Mouse (Mus musculus) adrenal gland, adult (tissue): ENCODE results near the gene Atp5k.

ENCODE experiments used
- DNase-seq, 2 experiments: peaks; one replicate each; pipeline ENCODE4 v3.0.0; 2022 to 2023; ENCODE audit warnings: low spot score in 1 of 2; ENCODE audit not compliant: inconsistent age in 2 of 2

The Atp5k gene

GRCm38 (mm10) chr5:108431196-108431595 lies 3.1 kb downstream of the Atp5k start:
- DNase-seq: no peak

GRCm38 (mm10) chr5:108427186-108427585 lies 7.1 kb downstream of the Atp5k start:
- peak; percentile 45 to 84 for DNase-seq

GRCm38 (mm10) chr5:108423427-108423826 lies 10.8 kb downstream of the Atp5k start:
- no peak for DNase-seq

GRCm38 (mm10) chr5:108422741-108423140 lies 11.5 kb downstream of the Atp5k start:
- no peak for DNase-seq

- no peak for DNase-seq
Observed at GRCm38 (mm10) chr5:108414711-108415110, 19.5 kb downstream of the Atp5k start.

GRCm38 (mm10) chr5:108406977-108407376 lies 27.3 kb downstream of the Atp5k start:
- DNase-seq: no peak

- DNase-seq: no peak
Observed at GRCm38 (mm10) chr5:108405460-108405859, 28.8 kb downstream of the Atp5k start.

- no peak for DNase-seq
Observed at GRCm38 (mm10) chr5:108403453-108403852, 30.8 kb downstream of the Atp5k start.

- no peak for DNase-seq
Observed at GRCm38 (mm10) chr5:108389744-108390143, 44.5 kb downstream of the Atp5k start.

- no peak for DNase-seq
Observed at GRCm38 (mm10) chr5:108388201-108388600, 46.0 kb downstream of the Atp5k start, which contains the start of gene Pde6b. Gene Pde6b (plus strand): TSS chr5:108388391.

- no peak for DNase-seq
Observed at GRCm38 (mm10) chr5:108386449-108386848, 47.8 kb downstream of the Atp5k start.

GRCm38 (mm10) chr5:108385632-108386031 lies 48.6 kb downstream of the Atp5k start:
- no peak for DNase-seq
